Mouse (Mus musculus): ENCODE measurements around the gene Crct1.

Crct1 gene

DNA sequence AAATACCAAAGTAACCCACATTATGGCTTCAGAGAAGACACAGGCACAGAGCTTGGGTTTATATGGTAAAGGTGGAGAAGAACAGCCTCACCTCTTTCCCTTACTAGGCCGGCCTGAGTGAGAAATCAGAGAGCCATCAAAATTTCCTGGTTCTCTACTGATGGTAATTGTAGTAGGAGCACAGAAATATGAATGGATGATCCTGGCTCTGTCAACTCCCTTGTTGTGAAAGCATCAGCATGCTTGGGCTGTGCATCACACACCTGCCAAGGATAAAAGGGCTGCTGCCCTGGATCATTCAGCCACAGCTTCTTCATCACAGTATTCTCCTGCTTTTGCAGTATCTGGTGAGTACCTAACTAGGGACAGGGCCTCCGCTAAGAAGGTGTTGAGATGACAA, 48.7 kb downstream of the Crct1 start, which contains the start of gene Lce3e:
Gene Lce3e, plus strand, starts transcription at position 301 of the 400 bp plus-strand sequence.
- H3K36me3 ChIP-seq (ENCODE audit: control insufficient read depth, insufficient read depth, low read length, poor library complexity, severe bottlenecking), result no peaks in the 10 kb centered on the region
- DNase-seq (ENCODE audit: low read depth, low spot score), result no peak
- H3K27me3 ChIP-seq (ENCODE audit: control insufficient read depth, insufficient read depth, low read length, poor library complexity, severe bottlenecking), result no peaks in the 10 kb centered on the region
